Mouse (Mus musculus): ENCODE measurements around the gene Zfp553.

DNA sequence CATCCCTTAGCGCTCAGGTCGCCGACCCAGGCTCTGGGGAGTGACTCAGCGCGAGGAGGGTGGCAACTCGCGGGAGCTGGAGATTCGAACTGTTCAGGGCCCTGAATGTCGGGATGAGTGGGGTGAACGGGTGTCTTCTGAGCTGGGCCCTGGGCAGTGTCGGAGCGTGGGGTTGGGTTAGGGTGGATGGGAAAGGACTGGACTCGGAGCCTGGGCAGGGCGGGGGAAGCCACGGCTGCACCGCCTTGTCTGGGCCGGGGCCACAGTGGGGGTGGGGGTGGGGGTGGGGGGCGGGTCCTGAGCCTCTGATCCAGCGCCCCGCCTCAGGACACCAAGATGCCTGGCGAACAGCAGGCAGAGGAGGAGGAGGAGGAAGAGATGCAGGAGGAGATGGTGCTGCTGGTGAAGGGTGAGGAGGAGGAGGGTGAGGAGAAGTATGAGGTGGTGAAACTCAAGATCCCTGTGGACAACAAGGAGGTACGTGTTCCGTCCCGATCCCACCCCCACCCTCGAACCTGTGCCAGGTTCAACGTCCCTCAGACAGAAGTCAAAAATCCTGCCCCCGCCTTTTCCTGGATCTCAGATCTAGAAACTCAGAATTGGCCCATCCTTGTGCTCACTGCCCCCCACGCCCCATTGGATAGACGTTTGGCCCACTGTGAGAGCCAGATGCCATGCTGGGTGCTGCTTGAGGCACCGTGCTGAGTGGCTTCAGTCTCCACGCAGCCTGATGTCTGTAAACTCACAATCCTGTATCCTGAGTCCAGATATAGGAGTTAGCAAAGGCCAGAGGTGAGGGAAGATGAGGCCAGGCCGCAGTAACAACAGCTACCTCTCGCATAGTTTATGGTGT is 12.0 kb downstream of the Zfp553 start:
- TF ChIP-seq MAX (IDR thresholded peaks at IDR 0.05; ENCODE audit: low read depth), result no peak
- no peak for TF ChIP-seq POLR2A (IDR thresholded peaks at IDR 0.05; ENCODE audit: insufficient read length, low read depth)
- no peak for TF ChIP-seq REST (IDR thresholded peaks at IDR 0.05; ENCODE audit: insufficient read depth, insufficient read length)
- no peak for TF ChIP-seq CEBPB (IDR thresholded peaks at IDR 0.05; ENCODE audit: insufficient read depth, poor library complexity, severe bottlenecking)
- TF ChIP-seq TCF12 (IDR thresholded peaks at IDR 0.05; ENCODE audit: insufficient read depth, poor library complexity, severe bottlenecking), result no peak
- TF ChIP-seq POLR2AphosphoS2 (IDR thresholded peaks at IDR 0.05; ENCODE audit: insufficient read length, low read depth), result no peak
- TF ChIP-seq MYOG (IDR thresholded peaks at IDR 0.05; ENCODE audit: control insufficient read depth in 1 of 3, insufficient read depth in 1 of 3, insufficient read length in 2 of 3, low read depth in 2 of 3), result no peak
- TF ChIP-seq E2F4 (IDR thresholded peaks at IDR 0.05; ENCODE audit: insufficient read depth), result no peak
- TF ChIP-seq USF1 (IDR thresholded peaks at IDR 0.05; ENCODE audit: low read depth), result no peak
- TF ChIP-seq MYOD1 (IDR thresholded peaks at IDR 0.05; ENCODE audit: control insufficient read depth in 1 of 3, insufficient read length in 2 of 3, low read depth in 2 of 3), result no peak
- TF ChIP-seq SRF (IDR thresholded peaks at IDR 0.05; ENCODE audit: control insufficient read depth, insufficient read length, low read depth), result no peak
- no peak for TF ChIP-seq TCF3 (IDR thresholded peaks at IDR 0.05; ENCODE audit: insufficient read length, low read depth)

Measured in myocyte (in vitro differentiated cells).